Mouse (Mus musculus) ES-Bruce4 (cell line): Measurements from ENCODE around the gene St6galnac3.

Source experiments
- CTCF ChIP-seq: IDR thresholded peaks from one replicate; pipeline ENCODE4 v1.8.1; 2011; ENCODE audit warnings: low read depth, low read length
- EP300 ChIP-seq: IDR thresholded peaks from 2 replicates; pipeline ENCODE4 v1.6.1; 2011; ENCODE audit warnings: low read depth, low read length; ENCODE audit not compliant: insufficient read depth
- POLR2A ChIP-seq: IDR thresholded peaks from one replicate; pipeline ENCODE4 v1.8.1; 2011; ENCODE audit warnings: low read length; ENCODE audit not compliant: insufficient read depth

GRCm38 (mm10) chr3:153707687-153708086 lies 17.3 kb downstream of the St6galnac3 start:
- TF ChIP-seq CTCF (no peak), POLR2A (no peak), EP300 (no peak)
